Mouse (Mus musculus) thymus, postnatal 4 days (tissue): ENCODE results near the gene Lap3.

ENCODE experiments used
- DNase-seq: peaks from one replicate; pipeline ENCODE4 v3.0.0; 2021

Gene Lap3

DNA sequence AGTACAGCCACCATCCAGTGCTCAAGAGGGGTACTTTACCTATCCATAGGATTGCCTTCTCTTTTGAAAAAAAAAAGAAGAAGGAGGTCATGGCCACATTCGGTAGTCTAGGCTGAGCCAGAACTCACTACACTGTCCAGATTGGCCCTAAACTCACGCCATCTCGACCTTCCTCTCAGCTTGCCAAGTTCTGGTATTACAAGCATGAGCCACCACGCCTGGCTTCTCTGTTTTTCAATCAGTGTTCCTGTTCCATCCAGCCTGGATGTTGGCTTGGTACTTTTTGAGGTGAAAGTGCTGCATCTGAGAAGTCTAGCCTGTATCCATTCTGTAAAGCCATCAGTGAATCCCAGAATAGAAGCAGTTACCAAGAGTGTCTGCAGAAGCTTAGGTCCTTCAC lies 3.3 kb downstream of the Lap3 start:
- DNase-seq, result no peak

- no peak for DNase-seq
These were observed 3.9 kb downstream of the Lap3 start for GRCm38 (mm10) chr5:45496930-45497550.

GRCm38 (mm10) chr5:45497564-45497963 lies 4.4 kb downstream of the Lap3 start:
- DNase-seq, result no peak

GRCm38 (mm10) chr5:45510071-45510470 lies 16.9 kb downstream of the Lap3 start:
- no peak for DNase-seq

DNA sequence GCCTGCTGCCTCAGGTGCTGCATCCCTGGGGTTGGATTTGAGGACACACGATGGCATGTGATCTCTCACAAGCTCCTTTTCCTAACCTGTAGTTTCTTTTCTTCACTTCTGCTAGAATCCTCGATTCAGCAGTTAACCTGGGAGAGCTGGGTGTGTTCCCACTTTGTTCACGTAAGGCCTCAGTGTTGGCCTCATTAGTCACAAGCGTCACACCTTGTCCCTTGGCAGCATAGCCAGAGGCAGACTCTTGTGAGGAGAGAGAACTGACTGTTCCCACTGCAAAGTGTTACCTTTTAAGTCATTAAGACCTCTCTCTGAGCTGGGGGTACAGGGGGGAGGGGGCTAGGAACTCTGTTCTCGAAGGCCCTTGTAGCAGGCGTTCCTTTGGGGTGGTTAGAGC lies 19.7 kb downstream of the Lap3 start:
- no peak for DNase-seq

GRCm38 (mm10) chr5:45513511-45513910 lies 20.3 kb downstream of the Lap3 start:
- DNase-seq, result no peak

DNA sequence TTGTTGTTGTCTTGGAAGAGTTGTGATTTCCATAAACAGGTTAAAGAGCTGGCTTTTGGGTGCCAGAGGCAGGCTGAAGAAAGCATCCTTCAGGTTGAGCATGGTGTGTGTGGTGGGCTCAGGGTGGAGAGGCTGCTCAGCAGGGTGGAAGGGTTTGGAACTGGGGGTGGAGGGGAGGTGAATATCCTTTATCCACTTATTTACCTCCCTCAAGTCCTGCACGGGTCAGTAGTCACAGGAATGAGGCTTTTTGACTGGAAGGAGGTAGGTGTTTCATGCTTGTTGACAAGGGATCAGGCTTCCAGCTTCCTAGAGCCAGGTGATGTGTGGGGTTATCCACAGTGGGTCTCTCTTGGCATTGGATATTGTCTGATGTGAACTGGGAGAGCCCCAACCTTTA lies 21.4 kb downstream of the Lap3 start:
- DNase-seq, result no peak

- DNase-seq, result no peak
These were observed 22.1 kb downstream of the Lap3 start for GRCm38 (mm10) chr5:45515151-45515743.

GRCm38 (mm10) chr5:45519960-45520808 lies 27.0 kb downstream of the Lap3 start, which contains the start of gene Med28:
Gene Med28 (plus strand): TSS chr5:45520229.
- DNase-seq, result peak; percentile 95

- no peak for DNase-seq
These were observed 27.6 kb downstream of the Lap3 start for GRCm38 (mm10) chr5:45520809-45521110.

- no peak for DNase-seq
These were observed 28.4 kb downstream of the Lap3 start for GRCm38 (mm10) chr5:45521601-45522000.

DNA sequence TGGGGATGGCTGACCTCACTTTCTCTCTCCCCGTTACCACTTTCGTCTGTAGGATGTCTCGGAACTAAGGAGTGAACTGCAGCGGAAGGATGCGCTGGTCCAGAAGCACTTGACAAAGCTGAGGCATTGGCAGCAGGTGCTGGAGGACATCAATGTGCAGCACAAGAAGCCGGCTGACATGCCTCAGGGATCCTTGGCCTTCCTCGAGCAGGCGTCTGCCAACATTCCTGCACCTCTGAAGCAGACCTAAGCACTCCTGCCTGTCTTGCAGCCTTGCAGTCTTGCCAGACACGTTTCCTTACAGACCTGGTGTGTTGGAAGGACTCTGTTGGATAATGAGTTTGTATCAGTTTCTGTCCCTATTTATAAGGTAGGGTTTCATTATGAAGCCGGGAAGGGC lies 31.9 kb downstream of the Lap3 start:
- no peak for DNase-seq

DNA sequence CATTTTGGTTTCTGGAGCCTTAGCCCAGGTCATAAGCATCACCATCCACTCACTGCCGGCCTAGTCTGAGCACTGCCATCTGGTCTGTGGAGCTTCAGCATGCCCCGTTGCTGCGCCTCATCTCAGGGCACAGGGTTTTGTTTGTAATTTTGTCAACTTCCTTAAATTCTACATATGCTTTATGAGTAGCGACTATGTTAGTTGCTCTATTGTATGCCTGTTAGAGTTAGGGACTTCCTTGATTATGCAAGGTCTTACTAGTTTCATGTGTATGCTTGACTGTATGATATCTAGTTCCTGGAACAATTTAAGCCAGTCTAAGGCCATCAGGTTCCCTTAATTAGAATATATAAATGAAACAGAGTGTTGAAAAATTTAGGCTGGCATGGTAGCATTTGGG lies 33.2 kb downstream of the Lap3 start:
- DNase-seq, result no peak

DNA sequence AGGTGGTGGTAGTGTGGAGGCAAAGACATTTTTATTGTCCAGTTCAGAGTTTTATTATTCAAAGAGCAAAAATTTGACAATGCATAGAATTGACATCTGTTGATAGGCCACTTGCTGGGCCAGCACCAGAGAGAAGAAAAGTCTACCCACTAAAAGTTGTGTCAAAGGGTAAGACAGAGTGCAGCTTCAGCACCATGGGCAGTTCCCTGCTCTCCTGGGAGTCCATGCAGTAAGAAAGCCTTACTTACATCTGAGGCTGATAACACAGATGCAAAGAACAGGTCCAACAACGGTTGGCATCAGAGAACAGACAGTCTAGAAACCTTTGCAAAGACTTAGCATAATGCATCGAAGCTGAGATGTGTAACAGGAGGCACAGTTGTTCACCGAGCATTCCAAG lies 36.5 kb downstream of the Lap3 start:
- peak; percentile 42 for DNase-seq

- DNase-seq, result peak; percentile 87
These were observed 41.3 kb downstream of the Lap3 start for GRCm38 (mm10) chr5:45534319-45535098.

GRCm38 (mm10) chr5:45535177-45535576 lies 42.0 kb downstream of the Lap3 start:
- DNase-seq, result no peak

DNA sequence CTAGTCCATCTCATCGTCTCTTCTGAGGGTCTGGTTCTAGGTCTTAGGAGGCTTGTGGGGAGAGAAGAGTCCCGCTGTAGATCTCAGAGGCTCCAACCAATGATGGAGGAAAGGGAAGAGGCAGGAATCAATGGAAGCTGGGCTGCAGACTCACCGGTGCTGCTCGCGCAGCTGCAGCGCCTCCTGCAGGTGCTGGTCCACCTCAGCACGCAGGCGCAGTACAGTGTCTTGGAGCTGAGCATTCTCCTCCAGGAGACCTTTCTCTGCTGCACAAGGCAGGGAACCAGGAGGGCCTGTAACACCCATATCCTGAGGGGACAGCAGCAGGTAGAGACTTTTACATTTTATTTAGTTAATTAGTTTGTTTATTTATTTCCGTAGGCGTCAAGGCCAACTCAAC lies 46.3 kb downstream of the Lap3 start:
- peak; percentile 30 for DNase-seq

DNA sequence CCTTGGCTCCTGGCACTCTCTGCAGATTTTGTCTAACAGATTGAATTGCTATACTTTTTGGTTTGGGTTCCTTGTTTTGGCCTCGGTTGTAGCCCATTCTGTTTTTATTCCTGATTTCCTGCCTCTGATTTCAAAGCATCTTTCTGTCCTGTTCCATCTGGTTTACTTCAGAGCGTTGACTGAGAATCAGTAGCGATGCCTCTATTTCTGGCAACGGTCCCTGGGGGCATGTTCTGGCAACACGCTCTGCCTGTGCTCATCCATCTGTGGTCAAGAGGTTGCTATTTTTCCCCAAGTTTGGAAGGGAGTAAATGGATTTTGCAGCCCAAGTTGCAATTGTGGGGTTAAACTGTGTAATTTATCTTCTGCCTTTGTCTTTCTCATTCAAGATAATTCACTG lies 50.2 kb downstream of the Lap3 start:
- no peak for DNase-seq

DNA sequence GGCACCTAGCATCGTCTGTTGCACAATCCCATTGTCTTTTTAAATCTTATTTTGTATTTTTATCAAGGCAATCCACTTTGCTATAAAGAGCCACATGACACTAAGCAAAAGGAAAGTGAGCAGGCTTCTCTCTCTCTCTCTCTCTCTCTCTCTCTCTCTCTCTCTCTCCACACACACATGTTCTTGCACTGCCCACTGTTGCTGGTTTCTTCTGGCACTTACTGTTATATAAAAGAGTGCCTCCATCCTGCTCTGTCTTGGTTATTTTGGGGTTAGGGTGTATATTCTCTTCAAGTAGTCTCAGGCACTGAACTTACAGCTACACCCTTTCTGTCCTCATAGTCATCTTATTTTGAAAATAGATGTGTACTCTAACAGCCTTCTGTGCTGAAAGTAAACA lies 56.4 kb downstream of the Lap3 start:
- no peak for DNase-seq
